Mouse (Mus musculus) neural tube, embryonic 14.5 days (tissue): ENCODE measurements around the gene Lrrc55. TPM values are rescaled to one million over a fixed set of nuclear protein-coding genes. Genes with fewer than 3 reads are reported as not detected.

Experiments used
- ATAC-seq: fragments of 200-750 bp; cut with Nextera tagmentation; 2 replicates; pipeline ENCODE4 v1.8.0; 2017; ENCODE audit warnings: low read depth, mild to moderate bottlenecking, moderate TSS enrichment, moderate library complexity
- H3K27ac ChIP-seq: fragments of 300-500 bp; sonication (generic); 2 replicates; pipeline ENCODE4 v1.5.1; 2014; ENCODE audit warnings: low read depth, mild to moderate bottlenecking, control low read depth, low read length, moderate library complexity, mixed read lengths
- H3K27me3 ChIP-seq: fragments of 300-500 bp; sonication (generic); 2 replicates; pipeline ENCODE4 v1.6.1; 2014; ENCODE audit warnings: low read length; ENCODE audit not compliant: control insufficient read depth, insufficient read depth
- H3K36me3 ChIP-seq: fragments of 300-500 bp; sonication (generic); 2 replicates; pipeline ENCODE4 v1.6.1; 2014; ENCODE audit warnings: low read length, mixed read lengths; ENCODE audit not compliant: control insufficient read depth, insufficient read depth
- H3K4me1 ChIP-seq: fragments of 300-500 bp; sonication (generic); 2 replicates; pipeline ENCODE4 v1.6.1; 2014; ENCODE audit warnings: low read length; ENCODE audit not compliant: control insufficient read depth, insufficient read depth
- H3K4me2 ChIP-seq: fragments of 300-500 bp; sonication (generic); 2 replicates; pipeline ENCODE4 v1.6.1; 2014; ENCODE audit warnings: mild to moderate bottlenecking, low read depth, low read length, control low read depth
- H3K4me3 ChIP-seq: fragments of 300-500 bp; sonication (generic); 2 replicates; pipeline ENCODE4 v1.5.1; 2014; ENCODE audit warnings: low read depth, low read length, control low read depth, mixed read lengths
- H3K9ac ChIP-seq: fragments of 300-500 bp; sonication (generic); replicated peaks from 2 replicates; pipeline ENCODE4 v1.6.1; 2014; ENCODE audit warnings: low read depth, mild to moderate bottlenecking, control low read depth, low read length, mixed read lengths
- H3K9me3 ChIP-seq: fragments of 300-500 bp; sonication (generic); 2 replicates; pipeline ENCODE4 v1.6.1; 2016; ENCODE audit warnings: low read length; ENCODE audit not compliant: control insufficient read depth
- WGBS: fragments of 180-500 bp; shearing (Covaris S2); extraction: QIAGEN DNeasy Blood & Tissue Kit; methylation state at CpG from one replicate; pipeline ENCODE4 v1.1.7; 2014; 5-methylcytosine and 5-hydroxymethylcytosine counted together
- polyA plus RNA-seq: library from polyadenylated mRNA; unstranded; fragments of >200 nt; fragmentation: Nextera tagmentation; extraction: Ambion mirVana; gene quantifications from 2 replicates; pipeline ENCODE4 v1.2.1, GENCODE M21; 2014

Lrrc55 gene
- polyA plus RNA-seq, 1 experiment from 2014 or later: 11.2 TPM

DNA sequence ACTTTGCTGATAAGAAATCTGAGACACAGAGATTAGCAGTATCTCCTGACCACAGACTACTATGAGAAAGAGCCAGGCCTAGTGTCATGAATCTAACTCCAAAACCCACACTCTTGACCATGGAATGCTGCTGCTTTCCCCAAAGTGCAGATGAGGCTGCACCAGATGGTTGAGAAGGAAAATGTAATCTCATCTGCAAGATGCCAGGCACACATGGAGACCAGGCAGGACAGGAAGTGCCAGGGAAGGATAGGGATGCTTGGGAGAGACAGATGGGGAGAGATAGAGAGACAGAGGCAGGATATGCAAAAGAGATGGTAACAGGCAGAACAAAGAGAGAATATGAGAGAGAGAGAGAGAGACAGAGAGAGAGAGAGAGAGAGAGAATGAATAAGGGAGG, 56.2 kb downstream of the Lrrc55 start:
- ATAC-seq: no peak
- Histone ChIP-seq H3K9me3 (no peaks in the 10 kb centered on the region), H3K27me3 (no peaks in the 10 kb centered on the region), H3K9ac (no peak overlapping the region), H3K27ac (no peak overlapping the region), H3K4me3 (no peak overlapping the region), H3K36me3 (no peaks in the 10 kb centered on the region), H3K4me1 (no peaks in the 10 kb centered on the region), H3K4me2 (no peak overlapping the region)

DNA sequence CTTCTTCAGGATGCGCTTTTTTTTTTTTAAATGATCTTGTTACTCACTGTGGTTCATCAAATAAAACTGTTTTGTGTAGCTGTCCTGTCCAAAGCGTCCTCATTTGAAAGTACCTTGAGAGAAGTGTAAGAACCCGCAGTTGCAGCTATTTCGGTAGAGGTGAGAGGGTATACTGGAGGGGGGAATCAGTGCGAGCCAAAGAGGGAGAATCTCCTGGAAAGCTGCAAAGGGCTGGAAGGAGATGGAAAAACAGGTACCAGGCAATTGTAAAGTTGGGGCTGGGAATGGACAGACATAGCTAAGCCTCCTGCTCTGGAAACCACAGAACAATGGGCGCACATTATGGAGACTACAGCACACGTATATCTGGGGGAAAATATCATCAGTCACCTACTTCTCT, 57.2 kb downstream of the Lrrc55 start:
- Histone ChIP-seq H3K27ac (no peak overlapping the region), H3K4me2 (no peak overlapping the region), H3K4me3 (no peak overlapping the region), H3K9me3 (no peaks in the 10 kb centered on the region), H3K4me1 (no peaks in the 10 kb centered on the region), H3K27me3 (no peaks in the 10 kb centered on the region), H3K9ac (no peak overlapping the region), H3K36me3 (no peaks in the 10 kb centered on the region)
- no peak for ATAC-seq
- WGBS: 78% methylated on average over 7 of the region's 7 CpGs

DNA sequence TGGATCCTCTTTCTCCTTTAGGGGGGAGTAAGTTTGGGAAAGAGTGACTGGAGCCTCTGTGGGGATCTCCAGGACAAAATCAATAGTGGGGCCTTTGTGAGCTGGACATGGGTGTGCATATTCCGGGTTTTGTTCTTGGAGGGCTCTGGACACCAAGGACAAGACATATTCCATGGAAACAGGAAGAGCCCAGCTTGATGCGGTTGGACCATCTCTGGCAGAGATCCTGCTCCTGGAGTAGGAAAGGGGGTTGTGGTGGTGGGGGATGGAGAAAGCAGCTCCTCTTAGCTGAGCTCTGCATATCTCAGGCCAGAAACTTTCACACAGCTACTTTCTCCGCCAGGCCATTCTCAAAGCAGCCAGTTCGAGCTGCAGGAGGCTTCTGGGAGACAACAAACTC, 57.6 kb downstream of the Lrrc55 start:
- WGBS: 68% methylated on average over 4 of the region's 4 CpGs
- Histone ChIP-seq H3K9ac (no peak overlapping the region), H3K4me1 (no peaks in the 10 kb centered on the region)

DNA sequence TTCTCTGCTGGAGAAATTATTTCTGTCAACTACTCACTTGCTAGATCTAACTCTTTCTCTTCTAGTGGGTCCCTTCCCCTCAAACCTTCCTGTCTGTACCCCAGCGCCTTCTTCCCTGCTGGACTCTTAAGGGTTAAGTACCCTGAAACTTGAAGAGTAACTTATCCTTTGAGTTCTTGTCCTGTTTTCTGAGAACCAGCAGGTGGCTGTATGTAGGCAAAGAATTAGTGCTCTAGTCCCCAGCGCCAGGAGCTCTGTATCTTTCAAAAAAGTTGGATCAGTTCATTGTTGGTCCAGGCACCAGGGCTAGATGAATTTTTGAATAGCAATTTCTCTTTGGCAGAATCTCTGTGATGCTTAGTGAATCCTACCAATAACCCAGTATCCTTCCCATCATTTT, 58.9 kb downstream of the Lrrc55 start:
- Histone ChIP-seq H3K4me3 (no peak overlapping the region), H3K27ac (no peak overlapping the region), H3K36me3 (no peaks in the 10 kb centered on the region), H3K9me3 (no peaks in the 10 kb centered on the region), H3K9ac (no peak overlapping the region), H3K27me3 (no peaks in the 10 kb centered on the region), H3K4me1 (no peaks in the 10 kb centered on the region), H3K4me2 (no peak overlapping the region)
- ATAC-seq: no peak
- WGBS: 42% methylated on average over 2 of the region's 2 CpGs

More for the DNA sequence above, 57.6 kb downstream of the Lrrc55 start:
- Histone ChIP-seq H3K9me3 (no peaks in the 10 kb centered on the region), H3K27ac (no peak overlapping the region), H3K36me3 (no peaks in the 10 kb centered on the region), H3K4me3 (no peak overlapping the region), H3K4me2 (no peak overlapping the region), H3K27me3 (no peaks in the 10 kb centered on the region)
- no peak for ATAC-seq

DNA sequence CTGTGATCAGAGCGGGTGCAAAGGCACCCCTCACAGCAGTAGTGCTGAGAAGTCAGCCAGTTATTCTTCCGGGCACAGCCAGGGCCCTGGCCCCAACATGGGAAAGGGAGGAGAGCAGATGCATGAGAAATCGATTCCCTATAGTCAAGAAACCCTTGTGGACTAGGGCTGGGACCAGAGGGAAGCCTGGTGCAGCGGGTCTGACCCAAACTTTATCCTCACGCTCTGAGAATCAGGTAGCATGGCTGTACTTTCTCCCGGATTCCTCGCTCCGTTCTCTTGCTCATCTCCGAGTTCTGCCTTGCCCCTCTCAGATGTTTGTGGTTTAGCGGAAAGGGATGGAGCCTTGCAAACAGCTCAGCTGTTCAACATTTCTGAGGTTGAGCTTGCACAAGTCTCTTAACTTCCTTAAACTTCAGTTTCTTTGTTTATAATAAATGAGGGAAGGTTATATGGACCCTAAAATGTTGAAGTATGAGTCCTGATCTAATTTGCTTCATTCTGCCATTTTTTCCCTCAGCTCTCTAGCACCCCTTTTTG, 59.3 kb downstream of the Lrrc55 start:
- H3K27me3 ChIP-seq: no peaks in the 10 kb centered on the region
- H3K27ac ChIP-seq: no peak overlapping the region
- 79% methylated on average over 10 of the region's 10 CpGs for WGBS
- H3K9me3 ChIP-seq: no peaks in the 10 kb centered on the region
- no peaks in the 10 kb centered on the region for H3K4me1 ChIP-seq
- no peak for ATAC-seq
- H3K9ac ChIP-seq: no peak overlapping the region
- no peak overlapping the region for H3K4me2 ChIP-seq
- no peaks in the 10 kb centered on the region for H3K36me3 ChIP-seq
- no peak overlapping the region for H3K4me3 ChIP-seq

DNA sequence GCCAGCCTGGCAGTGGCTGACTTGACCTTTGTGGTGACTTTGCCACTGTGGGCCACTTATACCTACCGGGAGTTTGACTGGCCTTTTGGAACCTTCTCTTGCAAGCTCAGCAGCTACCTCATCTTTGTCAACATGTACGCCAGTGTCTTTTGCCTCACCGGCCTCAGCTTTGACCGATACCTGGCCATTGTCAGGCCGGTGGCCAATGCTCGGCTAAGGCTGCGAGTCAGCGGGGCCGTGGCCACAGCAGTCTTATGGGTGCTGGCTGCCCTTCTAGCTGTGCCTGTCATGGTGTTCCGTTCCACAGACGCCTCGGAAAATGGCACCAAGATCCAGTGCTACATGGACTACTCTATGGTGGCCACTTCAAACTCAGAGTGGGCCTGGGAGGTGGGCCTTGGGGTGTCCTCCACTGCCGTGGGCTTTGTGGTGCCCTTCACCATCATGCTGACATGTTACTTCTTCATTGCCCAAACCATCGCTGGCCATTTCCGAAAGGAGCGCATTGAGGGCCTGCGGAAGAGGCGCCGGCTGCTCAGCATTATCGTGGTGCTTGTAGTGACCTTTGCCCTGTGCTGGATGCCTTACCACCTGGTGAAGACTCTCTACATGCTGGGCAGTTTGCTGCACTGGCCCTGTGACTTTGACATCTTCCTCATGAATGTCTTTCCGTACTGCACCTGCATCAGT, 60.0 kb downstream of the Lrrc55 start:
- WGBS: 86% methylated on average over 21 of the region's 21 CpGs
- Histone ChIP-seq H3K4me3 (no peak overlapping the region), H3K9ac (no peak overlapping the region)

DNA sequence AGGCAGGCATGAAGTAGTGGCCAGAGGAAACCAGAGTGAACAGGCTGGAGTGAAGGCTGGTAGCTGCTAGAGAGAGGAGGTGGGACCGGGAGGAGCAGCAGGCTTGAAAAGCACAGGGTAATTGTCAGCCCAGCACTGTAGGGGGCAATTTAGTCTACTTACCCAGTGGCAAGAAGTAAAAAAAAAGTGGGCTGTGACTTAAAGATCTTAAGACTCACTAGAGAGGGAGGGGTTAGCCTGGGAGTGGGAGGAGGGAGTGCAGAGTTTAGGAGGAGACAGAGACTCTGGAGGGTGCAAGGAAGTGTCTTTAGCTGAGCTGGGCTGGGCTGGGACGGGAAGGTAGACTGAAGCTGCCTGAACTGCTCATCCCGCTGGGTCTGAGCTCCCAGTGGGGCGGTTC, 60.9 kb downstream of the Lrrc55 start, which contains the start of gene Aplnr:
Gene Aplnr, plus strand, starts transcription at position 137 of the 400 bp plus-strand sequence.
- Histone ChIP-seq H3K27ac (no peak within 1 kb of the TSS), H3K36me3 (no peaks in the 10 kb centered on the region), H3K9ac (no peak within 1 kb of the TSS), H3K9me3 (no peaks in the 10 kb centered on the region), H3K4me2 (no peak within 1 kb of the TSS), H3K4me1 (no peaks in the 10 kb centered on the region), H3K4me3 (no peak within 1 kb of the TSS), H3K27me3 (no peaks in the 10 kb centered on the region)
- 4% methylated on average over 4 of the region's 4 CpGs for WGBS
- peak; percentile 38; the same call in 1 of the 2 replicates for ATAC-seq

More for the DNA sequence above, 60.0 kb downstream of the Lrrc55 start:
- Histone ChIP-seq H3K9me3 (no peaks in the 10 kb centered on the region), H3K36me3 (no peaks in the 10 kb centered on the region), H3K4me1 (no peaks in the 10 kb centered on the region), H3K27me3 (no peaks in the 10 kb centered on the region), H3K27ac (no peak overlapping the region), H3K4me2 (no peak overlapping the region)
- ATAC-seq: no peak

GRCm38 (mm10) chr2:85135099-85135498, 61.9 kb downstream of the Lrrc55 start:
- Histone ChIP-seq H3K4me1 (no peaks in the 10 kb centered on the region), H3K4me3 (no peak overlapping the region), H3K9me3 (no peaks in the 10 kb centered on the region), H3K9ac (no peak overlapping the region), H3K27me3 (no peaks in the 10 kb centered on the region), H3K27ac (no peak overlapping the region), H3K4me2 (no peak overlapping the region), H3K36me3 (no peaks in the 10 kb centered on the region)
- 62% methylated on average over 1 of the region's 1 CpGs for WGBS
- ATAC-seq: no peak

GRCm38 (mm10) chr2:85132204-85132603, 64.8 kb downstream of the Lrrc55 start:
- Histone ChIP-seq H3K4me3 (no peak overlapping the region), H3K27me3 (no peaks in the 10 kb centered on the region), H3K9me3 (no peaks in the 10 kb centered on the region), H3K4me2 (no peak overlapping the region), H3K27ac (no peak overlapping the region), H3K36me3 (no peaks in the 10 kb centered on the region), H3K4me1 (no peaks in the 10 kb centered on the region), H3K9ac (no peak overlapping the region)
- WGBS: 70% methylated on average over 2 of the region's 2 CpGs
- no peak for ATAC-seq
